Mouse (Mus musculus): Measurements from ENCODE around the gene Mgll. TPM values are rescaled to one million over a fixed set of nuclear protein-coding genes. Genes with fewer than 3 reads are reported as not detected.

Mgll gene
- polyA plus RNA-seq, 1 experiment from 2014 or later: 75.9 TPM

DNA sequence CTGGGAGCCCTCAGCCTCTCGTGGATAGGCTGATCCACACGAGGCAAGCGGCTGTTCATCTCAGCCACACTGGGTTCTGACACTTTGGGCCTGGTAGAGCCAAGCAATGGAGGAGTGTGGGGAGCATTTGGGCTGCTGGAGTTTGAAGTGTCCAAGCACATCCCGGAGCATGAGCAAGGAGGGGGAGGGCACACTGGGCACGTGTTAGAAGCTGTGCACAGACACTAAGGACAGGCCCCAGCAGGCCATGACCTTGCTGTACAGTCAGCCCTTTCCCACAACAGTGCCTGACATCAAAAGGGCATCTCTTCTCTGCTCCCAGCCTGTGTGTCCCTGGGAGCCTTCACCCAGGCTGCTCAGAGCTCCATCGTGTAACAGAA is 13.3 kb downstream of the Mgll start:
- no peaks in the 10 kb centered on the region for H3K27me3 ChIP-seq (replicated peaks)
- H3K4me2 ChIP-seq (replicated peaks): no peak overlapping the region
- ATAC-seq: no peak
- H3K4me3 ChIP-seq (replicated peaks): no peak overlapping the region
- no peak overlapping the region for H3K9ac ChIP-seq
- peaks cover 31% of the 10 kb centered on the region for H3K4me1 ChIP-seq (replicated peaks)
- WGBS: 57% methylated on average over 6 of the region's 6 CpGs
- H3K27ac ChIP-seq: peak overlapping the region; percentile 71; the same call in 1 of the 2 replicates
- H3K9me3 ChIP-seq: no peaks in the 10 kb centered on the region
- H3K36me3 ChIP-seq: no peaks in the 10 kb centered on the region

DNA sequence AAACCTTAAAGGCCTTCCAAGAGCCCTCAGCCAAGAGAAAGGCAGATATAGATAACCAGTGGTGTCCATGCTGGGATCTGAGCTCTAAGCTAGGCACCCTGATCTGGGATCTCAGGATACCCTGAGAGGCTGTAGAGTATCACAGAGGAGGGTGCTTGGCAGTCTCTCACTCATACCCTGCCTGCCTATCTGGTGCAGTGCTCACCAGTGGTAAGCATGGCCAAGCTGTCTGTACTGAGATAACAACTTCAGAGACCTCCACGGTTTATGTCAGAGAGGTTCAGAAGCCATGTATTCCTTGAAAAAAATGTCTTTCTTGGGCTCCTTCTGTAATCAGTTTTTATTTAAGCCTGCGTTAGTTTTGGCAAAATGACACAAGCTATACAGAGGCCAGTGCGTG is 16.8 kb downstream of the Mgll start:
- no peak overlapping the region for H3K4me2 ChIP-seq (replicated peaks)
- H3K27ac ChIP-seq: no peak overlapping the region
- no peak for ATAC-seq
- peaks cover 19% of the 10 kb centered on the region for H3K4me1 ChIP-seq (replicated peaks)
- no peak overlapping the region for H3K9ac ChIP-seq
- no peak overlapping the region for H3K4me3 ChIP-seq (replicated peaks)
- no peaks in the 10 kb centered on the region for H3K27me3 ChIP-seq (replicated peaks)
- WGBS: 79% methylated on average over 3 of the region's 3 CpGs
- H3K36me3 ChIP-seq: no peaks in the 10 kb centered on the region
- no peaks in the 10 kb centered on the region for H3K9me3 ChIP-seq

- Histone ChIP-seq H3K4me2 (replicated peaks) (no peak overlapping the region), H3K27ac (no peak overlapping the region), H3K36me3 (no peaks in the 10 kb centered on the region), H3K4me1 (replicated peaks) (peaks cover 12% of the 10 kb centered on the region), H3K27me3 (replicated peaks) (no peaks in the 10 kb centered on the region), H3K9me3 (no peaks in the 10 kb centered on the region), H3K9ac (no peak overlapping the region), H3K4me3 (replicated peaks) (no peak overlapping the region)
- ATAC-seq: no peak
- WGBS: 78% methylated on average over 3 of the region's 3 CpGs
These were observed 17.6 kb downstream of the Mgll start for GRCm38 (mm10) chr6:88741791-88742190.

DNA sequence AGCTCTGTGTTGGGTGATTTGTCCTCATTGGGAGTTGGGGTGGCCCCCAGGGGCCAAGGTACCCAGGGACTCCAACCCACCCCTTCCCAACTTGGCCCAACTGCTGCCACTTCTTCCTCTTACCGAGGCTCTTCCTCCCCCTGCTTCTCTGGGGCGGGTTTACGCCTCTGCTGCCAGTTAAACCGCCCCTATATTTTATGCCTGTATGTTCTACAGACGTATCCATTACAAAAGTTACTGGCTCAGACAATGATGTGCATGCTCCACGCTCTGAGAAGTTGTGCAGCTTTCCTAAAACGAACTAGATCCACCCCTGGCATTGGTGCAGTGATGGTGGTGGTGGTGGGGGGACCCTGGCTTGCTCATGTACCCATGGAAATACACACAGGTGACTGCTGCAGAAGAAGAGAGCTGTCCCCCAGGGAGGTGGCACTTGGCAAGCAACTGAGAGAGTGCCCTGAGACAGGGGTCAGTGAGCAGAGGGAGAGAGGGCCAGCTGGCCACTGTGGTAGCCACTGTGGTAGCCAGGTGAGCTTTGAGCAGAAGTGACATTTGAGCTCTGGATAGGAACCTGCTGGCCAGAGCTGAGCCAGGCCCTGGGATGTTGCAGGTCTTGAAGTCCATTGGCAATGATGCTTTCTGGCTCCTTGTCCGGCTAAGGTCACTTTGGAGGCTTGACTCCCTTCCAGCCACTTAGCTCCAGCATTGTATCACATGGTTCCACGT is 18.2 kb downstream of the Mgll start:
- no peak for ATAC-seq
- Histone ChIP-seq H3K4me2 (replicated peaks) (no peak overlapping the region), H3K4me1 (replicated peaks) (peaks cover 7% of the 10 kb centered on the region; the same call in 1 of the 2 replicates), H3K4me3 (replicated peaks) (no peak overlapping the region), H3K9me3 (no peaks in the 10 kb centered on the region), H3K36me3 (no peaks in the 10 kb centered on the region), H3K9ac (no peak overlapping the region), H3K27ac (no peak overlapping the region), H3K27me3 (replicated peaks) (no peaks in the 10 kb centered on the region)
- WGBS: 66% methylated on average over 9 of the region's 9 CpGs

- Histone ChIP-seq H3K9ac (no peak overlapping the region), H3K9me3 (no peaks in the 10 kb centered on the region), H3K4me1 (replicated peaks) (peaks cover 5% of the 10 kb centered on the region; the same call in 1 of the 2 replicates), H3K27ac (no peak overlapping the region), H3K4me2 (replicated peaks) (no peak overlapping the region), H3K27me3 (replicated peaks) (no peaks in the 10 kb centered on the region), H3K36me3 (no peaks in the 10 kb centered on the region), H3K4me3 (replicated peaks) (no peak overlapping the region)
- ATAC-seq: peak; percentile 27; the same call in 1 of the 2 replicates
- WGBS: 61% methylated on average over 14 of the region's 14 CpGs
These were observed 19.5 kb downstream of the Mgll start for GRCm38 (mm10) chr6:88743601-88744291.

DNA sequence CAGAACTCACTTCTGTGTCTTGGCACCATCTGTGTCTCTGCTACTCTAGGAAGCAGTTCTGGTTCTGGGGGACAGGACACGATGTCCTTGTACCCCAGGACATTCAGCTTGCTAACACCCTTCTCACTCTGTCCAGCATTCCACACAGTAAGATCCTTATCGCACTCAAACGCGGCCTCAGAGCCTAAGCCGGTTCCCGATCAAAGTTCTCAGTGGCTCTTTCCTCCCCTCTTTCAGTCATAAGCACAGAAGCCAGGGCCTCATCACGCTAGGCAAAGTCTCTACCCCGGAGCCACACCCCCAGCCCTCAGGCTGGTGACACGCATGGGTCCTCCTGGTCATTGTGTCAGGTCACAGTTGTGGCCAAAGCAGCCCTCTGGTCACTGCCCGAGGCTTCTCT is 20.8 kb downstream of the Mgll start:
- peak; percentile 53; the same call in 1 of the 2 replicates for ATAC-seq
- no peak overlapping the region for H3K9ac ChIP-seq
- H3K9me3 ChIP-seq: no peaks in the 10 kb centered on the region
- H3K4me2 ChIP-seq (replicated peaks): no peak overlapping the region
- no peak overlapping the region for H3K4me3 ChIP-seq (replicated peaks)
- no peaks in the 10 kb centered on the region for H3K27me3 ChIP-seq (replicated peaks)
- no peak overlapping the region for H3K27ac ChIP-seq
- peaks cover 5% of the 10 kb centered on the region; the same call in 1 of the 2 replicates for H3K4me1 ChIP-seq (replicated peaks)
- no peaks in the 10 kb centered on the region for H3K36me3 ChIP-seq
- 79% methylated on average over 10 of the region's 10 CpGs for WGBS

DNA sequence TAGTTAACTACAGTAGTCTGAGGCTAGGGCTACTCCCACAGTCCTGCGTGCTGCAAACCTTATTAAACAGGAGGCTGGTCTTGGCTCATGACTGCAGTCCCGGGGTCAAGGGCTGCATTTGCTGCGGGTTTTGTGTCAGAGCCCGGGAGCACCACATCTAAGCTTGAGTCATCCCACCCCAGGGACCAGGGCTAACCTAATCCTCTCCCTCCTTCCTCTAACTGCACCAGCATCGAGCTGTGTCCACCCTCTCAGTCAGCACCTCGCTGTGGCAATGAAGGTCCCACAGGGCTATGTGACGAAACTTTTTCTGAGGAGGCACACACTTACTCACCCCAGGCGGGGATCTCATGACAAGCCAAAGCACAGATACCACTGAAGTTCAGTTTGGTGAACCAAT is 22.1 kb downstream of the Mgll start:
- 82% methylated on average over 8 of the region's 8 CpGs for WGBS
- H3K9me3 ChIP-seq: no peaks in the 10 kb centered on the region
- H3K27ac ChIP-seq: no peak overlapping the region
- no peak overlapping the region for H3K4me3 ChIP-seq (replicated peaks)
- H3K9ac ChIP-seq: no peak overlapping the region
- no peaks in the 10 kb centered on the region for H3K27me3 ChIP-seq (replicated peaks)
- H3K36me3 ChIP-seq: no peaks in the 10 kb centered on the region
- H3K4me2 ChIP-seq (replicated peaks): no peak overlapping the region
- peaks cover 5% of the 10 kb centered on the region; the same call in 1 of the 2 replicates for H3K4me1 ChIP-seq (replicated peaks)
- ATAC-seq: no peak

DNA sequence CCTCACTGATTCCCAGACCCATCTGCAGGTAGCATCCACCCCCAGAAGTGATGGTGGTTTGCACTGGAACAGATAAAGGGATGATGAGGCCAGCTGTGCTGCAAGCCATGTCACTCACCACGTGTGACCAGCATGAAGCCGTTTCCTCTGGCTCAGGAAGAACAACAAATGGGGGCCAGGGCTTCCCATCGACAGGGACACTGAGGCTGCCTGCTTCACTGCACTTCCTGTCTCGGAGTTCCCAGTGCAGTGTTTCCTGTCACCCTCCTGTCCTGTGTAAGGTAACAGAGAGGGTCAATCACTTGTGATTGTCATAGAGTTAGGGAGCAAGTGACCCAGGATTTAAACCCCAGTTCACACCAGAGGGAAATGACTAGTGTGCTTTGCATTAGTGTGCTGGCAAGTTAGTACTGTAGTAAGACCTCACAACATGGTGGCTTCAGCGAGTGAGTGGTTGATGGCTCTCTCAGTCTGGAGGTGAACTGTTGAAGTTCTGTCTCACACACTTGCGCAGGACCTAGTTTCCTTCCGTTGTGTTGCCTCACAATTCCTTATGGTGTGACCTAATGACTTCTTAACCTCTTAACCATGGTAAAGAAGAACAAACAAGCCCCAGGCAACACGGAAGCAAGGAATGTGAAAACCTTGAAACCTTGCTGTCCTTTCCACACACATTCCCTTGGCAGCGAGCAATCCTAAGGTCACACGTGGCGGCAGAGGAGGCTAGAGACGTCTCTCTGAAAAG is 23.3 kb downstream of the Mgll start:
- Histone ChIP-seq H3K27me3 (replicated peaks) (no peaks in the 10 kb centered on the region), H3K4me3 (replicated peaks) (no peak overlapping the region), H3K4me1 (replicated peaks) (peaks cover 5% of the 10 kb centered on the region; the same call in 1 of the 2 replicates), H3K9me3 (no peaks in the 10 kb centered on the region), H3K27ac (no peak overlapping the region), H3K36me3 (no peaks in the 10 kb centered on the region), H3K9ac (no peak overlapping the region), H3K4me2 (replicated peaks) (no peak overlapping the region)
- ATAC-seq: no peak
- WGBS: 81% methylated on average over 12 of the region's 12 CpGs

- 0 out of 2 replicates have a peak, but pooled peaks cover 7% of the 10 kb centered on the region for H3K4me1 ChIP-seq (replicated peaks)
- H3K4me3 ChIP-seq (replicated peaks): no peak overlapping the region
- no peaks in the 10 kb centered on the region for H3K36me3 ChIP-seq
- H3K9ac ChIP-seq: no peak overlapping the region
- H3K27me3 ChIP-seq (replicated peaks): no peaks in the 10 kb centered on the region
- 45% methylated on average over 6 of the region's 6 CpGs for WGBS
- H3K4me2 ChIP-seq (replicated peaks): no peak overlapping the region
- peak; percentile 56 for ATAC-seq
- no peak overlapping the region for H3K27ac ChIP-seq
- H3K9me3 ChIP-seq: no peaks in the 10 kb centered on the region
These were observed 26.7 kb downstream of the Mgll start for GRCm38 (mm10) chr6:88750884-88751283.

- no peaks in the 10 kb centered on the region for H3K9me3 ChIP-seq
- H3K27me3 ChIP-seq (replicated peaks): no peaks in the 10 kb centered on the region
- WGBS: 55% methylated on average over 5 of the region's 5 CpGs
- H3K9ac ChIP-seq: no peak overlapping the region
- H3K36me3 ChIP-seq: no peaks in the 10 kb centered on the region
- no peak overlapping the region for H3K4me2 ChIP-seq (replicated peaks)
- H3K27ac ChIP-seq: no peak overlapping the region
- H3K4me3 ChIP-seq (replicated peaks): no peak overlapping the region
- ATAC-seq: 0 out of 2 replicates have a peak, but pooled peaks have one; percentile 27
- H3K4me1 ChIP-seq (replicated peaks): peaks cover 17% of the 10 kb centered on the region; the same call in 1 of the 2 replicates
These were observed 28.6 kb downstream of the Mgll start for GRCm38 (mm10) chr6:88752711-88753219.

DNA sequence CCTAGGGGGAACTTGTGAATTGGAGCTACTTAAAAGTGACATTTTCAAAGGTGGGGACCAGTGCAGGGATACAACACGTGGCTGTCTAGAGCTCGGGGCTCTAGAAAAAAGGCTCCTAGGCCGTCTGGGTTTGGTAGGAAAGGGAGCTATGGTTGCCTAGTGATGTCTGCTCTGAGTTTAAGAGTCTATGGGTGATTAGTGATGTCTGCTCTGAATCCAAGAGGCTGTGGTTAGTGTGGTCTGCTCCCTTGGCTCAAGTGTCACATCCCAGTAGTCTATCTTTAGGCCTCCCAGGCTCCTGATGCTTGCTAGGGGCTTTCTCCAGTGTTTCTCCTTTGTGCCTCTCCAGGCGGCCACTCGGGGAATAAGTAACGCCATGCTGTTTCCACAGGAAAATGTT is 29.4 kb downstream of the Mgll start:
- H3K36me3 ChIP-seq: no peaks in the 10 kb centered on the region
- no peaks in the 10 kb centered on the region for H3K9me3 ChIP-seq
- no peak overlapping the region for H3K27ac ChIP-seq
- no peak for ATAC-seq
- no peak overlapping the region for H3K4me3 ChIP-seq (replicated peaks)
- no peak overlapping the region for H3K4me2 ChIP-seq (replicated peaks)
- no peak overlapping the region for H3K9ac ChIP-seq
- no peaks in the 10 kb centered on the region for H3K27me3 ChIP-seq (replicated peaks)
- H3K4me1 ChIP-seq (replicated peaks): peaks cover 24% of the 10 kb centered on the region
- 62% methylated on average over 6 of the region's 6 CpGs for WGBS

DNA sequence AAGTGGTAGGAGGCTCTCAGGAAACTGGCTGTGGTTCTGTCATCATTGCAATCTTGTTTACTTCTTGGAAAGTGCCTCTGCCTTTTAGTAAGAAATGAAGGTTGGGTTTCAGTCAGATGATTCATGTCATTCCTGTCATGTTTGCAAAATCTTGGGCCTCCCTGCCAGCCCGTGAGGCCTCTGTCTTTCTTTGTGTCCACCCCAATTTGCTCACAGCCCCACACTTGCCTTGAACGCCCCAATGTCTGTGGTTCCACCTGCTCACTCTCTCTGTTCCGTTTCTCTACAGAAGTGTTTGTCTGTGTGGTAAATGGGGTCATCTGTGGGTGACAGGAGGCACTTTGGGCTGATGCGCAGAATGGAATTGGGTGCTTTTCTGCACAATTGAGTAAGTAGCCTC is 32.8 kb downstream of the Mgll start:
- no peak overlapping the region for H3K27ac ChIP-seq
- H3K36me3 ChIP-seq: no peaks in the 10 kb centered on the region
- H3K27me3 ChIP-seq (replicated peaks): no peaks in the 10 kb centered on the region
- no peaks in the 10 kb centered on the region for H3K9me3 ChIP-seq
- WGBS: 66% methylated on average over 4 of the region's 4 CpGs
- H3K9ac ChIP-seq: no peak overlapping the region
- H3K4me3 ChIP-seq (replicated peaks): no peak overlapping the region
- no peak for ATAC-seq
- no peak overlapping the region for H3K4me2 ChIP-seq (replicated peaks)
- H3K4me1 ChIP-seq (replicated peaks): peaks cover 52% of the 10 kb centered on the region

Measured in intestine, embryonic 15.5 days (tissue).